Mouse (Mus musculus) neural tube, embryonic 12.5 days (tissue): ENCODE measurements at regions not wholly inside any gene's neighbourhood (a gene's known extent, or its start where the extent isn't known, plus 50 kb on each side); places are given as distances from the start of the nearest gene placed in this dataset.

ENCODE experiments used
- ATAC-seq: fragments of 200-750 bp; cut with Nextera tagmentation; 2 replicates; pipeline ENCODE4 v1.8.0; 2017; ENCODE audit warnings: low read depth, mild to moderate bottlenecking, moderate TSS enrichment, moderate library complexity; ENCODE audit not compliant: low FRiP score
- H3K27ac ChIP-seq: fragments of 300-500 bp; sonication (generic); 2 replicates; pipeline ENCODE4 v1.5.1; 2016
- H3K27me3 ChIP-seq: fragments of 300-500 bp; sonication (generic); replicated peaks from 2 replicates; pipeline ENCODE4 v1.6.1; 2016; ENCODE audit warnings: mild to moderate bottlenecking
- H3K36me3 ChIP-seq: fragments of 300-500 bp; sonication (generic); 2 replicates; pipeline ENCODE4 v1.6.1; 2016; ENCODE audit warnings: mild to moderate bottlenecking
- H3K4me1 ChIP-seq: fragments of 300-500 bp; sonication (generic); 2 replicates; pipeline ENCODE4 v1.6.1; 2016
- H3K4me2 ChIP-seq: fragments of 300-500 bp; sonication (generic); replicated peaks from 2 replicates; pipeline ENCODE4 v1.6.1; 2016; ENCODE audit warnings: mild to moderate bottlenecking
- H3K4me3 ChIP-seq: fragments of 300-500 bp; sonication (generic); 2 replicates; pipeline ENCODE4 v1.5.1; 2016
- H3K9ac ChIP-seq: fragments of 300-500 bp; sonication (generic); 2 replicates; pipeline ENCODE4 v1.6.1; 2016; ENCODE audit warnings: mild to moderate bottlenecking
- H3K9me3 ChIP-seq: fragments of 300-500 bp; sonication (generic); 2 replicates; pipeline ENCODE4 v1.6.1; 2016; ENCODE audit warnings: mild to moderate bottlenecking
- WGBS: fragments of 180-500 bp; shearing (Covaris S2); methylation state at CpG from one replicate; pipeline ENCODE4 v1.1.7; 2016; 5-methylcytosine and 5-hydroxymethylcytosine counted together

GRCm38 (mm10) chr9:69705942-69706341 lies 54.8 kb downstream of the Foxb1 start:
- Histone ChIP-seq H3K27me3 (no peaks in the 10 kb centered on the region), H3K4me2 (no peak overlapping the region), H3K36me3 (no peaks in the 10 kb centered on the region), H3K4me3 (no peak overlapping the region), H3K27ac (no peak overlapping the region), H3K9ac (no peak overlapping the region), H3K4me1 (0 out of 2 replicates have a peak, but pooled peaks cover 4% of the 10 kb centered on the region), H3K9me3 (no peaks in the 10 kb centered on the region)
- ATAC-seq = no peak
- 54% methylated on average over 8 of the region's 8 CpGs for WGBS

DNA sequence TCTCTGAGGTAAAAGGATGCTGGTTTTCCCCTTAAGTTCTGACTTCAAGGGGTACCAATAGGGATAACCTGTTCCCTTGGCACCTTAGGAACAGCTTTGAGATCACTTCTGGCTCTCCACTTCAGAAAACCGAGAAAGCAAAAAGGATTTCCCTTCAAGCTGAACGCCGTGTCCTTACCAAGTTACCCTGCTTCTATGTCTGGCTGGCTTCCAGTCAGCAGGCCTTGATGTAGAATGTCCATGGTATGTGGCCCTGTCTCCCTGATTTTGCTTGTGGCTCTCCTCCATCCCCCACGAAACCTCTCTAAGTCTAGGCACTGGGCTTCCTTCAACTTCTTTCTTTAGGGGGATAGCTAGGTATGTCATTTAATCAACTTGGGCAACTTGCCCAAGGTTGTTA lies 55.7 kb downstream of the Foxb1 start:
- peaks cover 7% of the 10 kb centered on the region; the same call in 1 of the 2 replicates for H3K4me1 ChIP-seq

GRCm38 (mm10) chr9:69703731-69704130 lies 57.0 kb downstream of the Foxb1 start:
- Histone ChIP-seq H3K27ac (no peak overlapping the region), H3K9me3 (no peaks in the 10 kb centered on the region), H3K4me2 (no peak overlapping the region), H3K4me3 (no peak overlapping the region), H3K9ac (no peak overlapping the region), H3K36me3 (no peaks in the 10 kb centered on the region), H3K4me1 (peaks cover 7% of the 10 kb centered on the region; the same call in 1 of the 2 replicates), H3K27me3 (no peaks in the 10 kb centered on the region)
- no peak for ATAC-seq
- WGBS = 70% methylated on average over 7 of the region's 7 CpGs

More for the DNA sequence above, 55.7 kb downstream of the Foxb1 start:
- H3K27me3 ChIP-seq = no peaks in the 10 kb centered on the region
- H3K27ac ChIP-seq = no peak overlapping the region
- H3K9ac ChIP-seq = no peak overlapping the region
- no peaks in the 10 kb centered on the region for H3K36me3 ChIP-seq
- ATAC-seq = no peak
- no peak overlapping the region for H3K4me2 ChIP-seq
- WGBS = 80% methylated on average over 4 of the region's 4 CpGs
- no peaks in the 10 kb centered on the region for H3K9me3 ChIP-seq
- H3K4me3 ChIP-seq = no peak overlapping the region

- H3K4me3 ChIP-seq = no peak overlapping the region
- no peaks in the 10 kb centered on the region for H3K9me3 ChIP-seq
- no peaks in the 10 kb centered on the region for H3K27me3 ChIP-seq
- WGBS = 89% methylated on average over 8 of the region's 8 CpGs
- no peak overlapping the region for H3K9ac ChIP-seq
- H3K4me2 ChIP-seq = no peak overlapping the region
- H3K36me3 ChIP-seq = no peaks in the 10 kb centered on the region
- H3K4me1 ChIP-seq = peaks cover 7% of the 10 kb centered on the region; the same call in 1 of the 2 replicates
- no peak overlapping the region for H3K27ac ChIP-seq
- ATAC-seq = no peak
Observed at GRCm38 (mm10) chr9:69702156-69702928, 58.4 kb downstream of the Foxb1 start.

DNA sequence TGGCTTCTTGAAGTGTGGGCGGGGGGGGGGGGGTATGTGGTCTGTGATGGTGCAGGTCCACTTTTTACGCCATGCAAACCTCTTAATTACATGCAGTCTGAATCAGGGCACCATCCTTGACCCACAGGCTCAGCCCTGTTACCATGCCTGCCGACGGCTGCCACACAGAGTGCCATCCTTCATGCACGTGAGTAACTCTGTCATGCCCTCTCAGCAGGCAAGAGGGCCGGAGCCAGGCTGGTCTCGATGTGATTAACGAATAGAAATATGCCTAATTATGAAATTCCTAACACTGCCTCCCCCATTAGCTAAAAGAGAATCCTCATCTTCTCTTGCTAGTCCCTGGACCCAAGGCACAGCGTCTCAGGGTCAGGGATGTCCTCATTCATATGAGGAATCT lies 60.0 kb downstream of the Foxb1 start:
- H3K4me2 ChIP-seq = no peak overlapping the region
- H3K9me3 ChIP-seq = no peaks in the 10 kb centered on the region
- ATAC-seq = no peak
- no peak overlapping the region for H3K27ac ChIP-seq
- no peaks in the 10 kb centered on the region for H3K27me3 ChIP-seq
- H3K4me3 ChIP-seq = no peak overlapping the region
- 62% methylated on average over 9 of the region's 9 CpGs for WGBS
- no peaks in the 10 kb centered on the region for H3K36me3 ChIP-seq
- H3K4me1 ChIP-seq = peaks cover 3% of the 10 kb centered on the region; the same call in 1 of the 2 replicates
- no peak overlapping the region for H3K9ac ChIP-seq

GRCm38 (mm10) chr9:69691756-69692155 lies 69.0 kb downstream of the Foxb1 start:
- H3K27ac ChIP-seq = no peak overlapping the region
- no peaks in the 10 kb centered on the region for H3K27me3 ChIP-seq
- no peak for ATAC-seq
- 86% methylated on average over 3 of the region's 3 CpGs for WGBS
- H3K9ac ChIP-seq = no peak overlapping the region
- peaks cover 23% of the 10 kb centered on the region for H3K4me1 ChIP-seq
- H3K9me3 ChIP-seq = no peaks in the 10 kb centered on the region
- H3K4me2 ChIP-seq = no peak overlapping the region
- H3K4me3 ChIP-seq = no peak overlapping the region
- no peaks in the 10 kb centered on the region for H3K36me3 ChIP-seq

DNA sequence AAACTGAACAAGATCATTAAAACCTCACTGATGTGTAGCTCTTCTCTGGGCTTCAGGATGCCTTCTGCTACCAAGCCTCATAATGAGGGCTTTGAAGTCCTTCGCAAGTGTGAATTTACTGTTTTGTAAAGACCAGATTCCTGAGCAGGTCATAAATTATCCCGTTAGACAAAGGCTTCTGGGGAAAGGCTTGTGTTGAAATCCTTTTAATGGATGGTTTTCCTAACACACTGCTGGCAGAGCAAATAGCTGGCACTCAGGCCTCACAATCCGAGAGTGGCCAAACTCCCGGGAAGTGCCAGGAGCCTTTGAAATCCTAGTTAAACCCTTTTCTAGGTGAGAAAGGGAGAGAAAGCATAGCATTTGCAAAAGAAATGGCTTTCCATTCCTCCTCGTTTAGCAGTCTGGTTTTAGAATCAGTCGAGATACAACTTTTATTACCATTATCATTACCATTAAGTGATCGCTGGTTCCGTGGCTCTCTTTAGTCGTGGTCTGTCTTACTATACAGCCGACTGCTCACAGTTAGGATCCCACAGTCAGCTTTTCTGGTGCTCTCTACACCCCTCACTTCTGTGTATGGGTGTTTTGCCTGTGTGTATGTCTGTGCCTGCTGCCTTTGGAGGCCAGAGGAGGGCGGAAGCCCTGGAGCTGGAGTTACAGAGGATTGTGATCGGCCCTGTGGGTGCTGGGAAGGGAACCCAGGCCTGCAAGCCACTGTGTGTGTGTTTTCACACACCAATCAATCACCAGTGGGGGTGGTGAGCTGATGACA lies 73.2 kb downstream of the Foxb1 start:
- Histone ChIP-seq H3K4me3 (no peak overlapping the region), H3K4me1 (peaks cover 35% of the 10 kb centered on the region), H3K27me3 (no peaks in the 10 kb centered on the region; the same call in 1 of the 2 replicates), H3K9ac (no peak overlapping the region), H3K36me3 (no peaks in the 10 kb centered on the region), H3K27ac (no peak overlapping the region), H3K4me2 (0 out of 2 replicates have a peak overlapping the region, but pooled peaks have one; percentile 20), H3K9me3 (no peaks in the 10 kb centered on the region)
- ATAC-seq = peak; percentile 74
- WGBS = 4% methylated on average over 12 of the region's 12 CpGs

DNA sequence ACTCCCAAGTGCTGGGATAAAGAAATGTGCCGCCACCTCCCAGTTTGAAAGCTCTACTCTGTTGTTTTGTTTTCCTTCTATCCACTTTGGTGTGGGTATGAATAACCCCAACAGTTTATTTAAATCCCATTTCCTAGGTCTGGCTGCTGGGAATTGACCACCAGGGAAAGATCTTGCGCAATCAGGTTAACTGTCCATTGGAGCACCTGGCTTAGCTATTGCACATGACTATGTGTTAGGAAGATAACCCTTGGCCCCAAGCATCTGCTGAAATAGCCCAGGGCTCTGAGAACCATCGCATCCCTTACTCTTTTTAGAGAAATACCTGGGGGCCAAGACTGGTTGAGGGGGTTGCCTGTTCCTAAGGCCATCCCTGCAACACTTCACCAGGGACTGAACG lies 74.0 kb downstream of the Foxb1 start:
- Histone ChIP-seq H3K4me1 (peaks cover 38% of the 10 kb centered on the region), H3K27me3 (no peaks in the 10 kb centered on the region; the same call in 1 of the 2 replicates), H3K4me2 (no peak overlapping the region), H3K4me3 (no peak overlapping the region), H3K36me3 (no peaks in the 10 kb centered on the region), H3K9me3 (no peaks in the 10 kb centered on the region), H3K27ac (no peak overlapping the region), H3K9ac (no peak overlapping the region)
- 49% methylated on average over 4 of the region's 4 CpGs for WGBS
- no peak for ATAC-seq

DNA sequence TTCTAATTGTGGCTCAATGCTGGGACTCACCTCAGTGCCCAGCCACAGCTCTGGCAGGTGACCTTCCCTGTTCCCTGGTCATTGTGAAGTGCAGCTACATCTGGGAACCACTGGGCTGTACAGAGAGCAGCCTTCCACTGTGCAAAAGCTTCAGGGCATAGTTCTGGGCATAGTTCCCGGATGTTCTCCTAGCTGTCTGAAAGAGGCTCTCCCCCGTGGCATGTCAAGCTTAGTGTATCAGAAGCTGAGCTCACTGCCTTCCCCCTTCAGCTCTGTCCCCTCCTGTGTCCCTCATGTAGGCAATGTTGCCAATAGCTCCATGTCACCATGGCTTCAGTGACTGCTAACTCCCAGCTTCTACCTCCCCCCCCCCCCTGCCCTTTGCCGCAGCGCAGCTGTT lies 75.1 kb downstream of the Foxb1 start:
- 41% methylated on average over 4 of the region's 4 CpGs for WGBS
- Histone ChIP-seq H3K9ac (no peak overlapping the region), H3K4me3 (no peak overlapping the region), H3K4me1 (peaks cover 43% of the 10 kb centered on the region), H3K4me2 (no peak overlapping the region), H3K27me3 (no peaks in the 10 kb centered on the region; the same call in 1 of the 2 replicates), H3K27ac (no peak overlapping the region), H3K36me3 (no peaks in the 10 kb centered on the region), H3K9me3 (no peaks in the 10 kb centered on the region)
- ATAC-seq = 0 out of 2 replicates have a peak, but pooled peaks have one; percentile 10

GRCm38 (mm10) chr9:69681372-69682213 lies 79.1 kb downstream of the Foxb1 start:
- Histone ChIP-seq H3K27ac (no peak overlapping the region), H3K27me3 (no peaks in the 10 kb centered on the region; the same call in none of the 2 replicates), H3K4me1 (peaks cover 18% of the 10 kb centered on the region), H3K9me3 (no peaks in the 10 kb centered on the region), H3K36me3 (no peaks in the 10 kb centered on the region), H3K4me2 (no peak overlapping the region), H3K9ac (no peak overlapping the region), H3K4me3 (no peak overlapping the region)
- ATAC-seq = no peak
- WGBS = 7% methylated on average over 9 of the region's 9 CpGs

DNA sequence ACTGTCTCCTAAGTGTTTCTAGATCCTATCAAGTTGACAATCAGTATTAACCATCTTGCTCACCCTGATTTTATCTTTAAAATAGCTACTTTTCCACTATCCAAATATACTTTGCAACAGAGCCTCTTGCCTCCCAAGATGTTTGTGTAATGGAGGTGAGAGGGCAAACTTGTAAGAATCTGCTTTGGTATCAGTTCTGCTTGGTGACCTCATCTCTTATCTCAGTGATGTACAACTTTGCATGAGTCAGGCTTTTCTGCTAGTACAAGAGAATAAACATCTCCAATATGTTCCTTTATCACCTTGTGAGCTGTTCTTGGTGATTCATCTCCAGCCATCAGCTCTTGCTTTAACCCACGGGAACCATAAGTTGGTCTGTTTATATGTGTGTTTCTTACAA lies 82.1 kb downstream of the Foxb1 start:
- peaks cover 7% of the 10 kb centered on the region for H3K4me1 ChIP-seq
- 92% methylated on average over 1 of the region's 1 CpGs for WGBS

More for the DNA sequence above, 82.1 kb downstream of the Foxb1 start:
- Histone ChIP-seq H3K4me3 (no peak overlapping the region), H3K9ac (no peak overlapping the region), H3K27me3 (no peaks in the 10 kb centered on the region; the same call in 1 of the 2 replicates), H3K9me3 (no peaks in the 10 kb centered on the region), H3K27ac (no peak overlapping the region), H3K4me2 (no peak overlapping the region), H3K36me3 (no peaks in the 10 kb centered on the region)
- ATAC-seq = no peak
